Mouse (Mus musculus) kidney, embryonic 14.5 days (tissue): ENCODE data around the gene Prss38. TPM values are rescaled to one million over a fixed set of nuclear protein-coding genes. Genes with fewer than 3 reads are reported as not detected.

ENCODE experiments used
- ATAC-seq: fragments of 200-750 bp; cut with Nextera tagmentation; 2 replicates; pipeline ENCODE4 v1.8.0; 2017; ENCODE audit warnings: moderate number of reproducible peaks, mild to moderate bottlenecking, moderate TSS enrichment, moderate library complexity; ENCODE audit not compliant: low FRiP score, low TSS enrichment
- H3K27ac ChIP-seq: fragments of 300-500 bp; sonication (generic); 2 replicates; pipeline ENCODE4 v1.5.1; 2014; ENCODE audit warnings: low read depth, mild to moderate bottlenecking, low read length, moderate library complexity, mixed read lengths
- H3K27me3 ChIP-seq: fragments of 300-500 bp; sonication (generic); 2 replicates; pipeline ENCODE4 v1.6.1; 2014; ENCODE audit warnings: mild to moderate bottlenecking, low read length; ENCODE audit not compliant: control insufficient read depth, insufficient read depth
- H3K36me3 ChIP-seq: fragments of 300-500 bp; sonication (generic); 2 replicates; pipeline ENCODE4 v1.6.1; 2014; ENCODE audit warnings: low read length, mixed read lengths; ENCODE audit not compliant: control insufficient read depth, insufficient read depth
- H3K4me1 ChIP-seq: fragments of 300-500 bp; sonication (generic); 2 replicates; pipeline ENCODE4 v1.6.1; 2014; ENCODE audit warnings: low read length, mixed read lengths; ENCODE audit not compliant: control insufficient read depth, insufficient read depth
- H3K4me2 ChIP-seq: fragments of 300-500 bp; sonication (generic); replicated peaks from 2 replicates; pipeline ENCODE4 v1.6.1; 2014; ENCODE audit warnings: low read depth, mild to moderate bottlenecking, low read length
- H3K4me3 ChIP-seq: fragments of 300-500 bp; sonication (generic); 2 replicates; pipeline ENCODE4 v1.5.1; 2014; ENCODE audit warnings: mild to moderate bottlenecking, low read length
- H3K9ac ChIP-seq: fragments of 300-500 bp; sonication (generic); 2 replicates; pipeline ENCODE4 v1.6.1; 2014; ENCODE audit warnings: low read depth, mild to moderate bottlenecking, low read length, moderate library complexity
- H3K9me3 ChIP-seq: fragments of 300-500 bp; sonication (generic); 2 replicates; pipeline ENCODE4 v1.6.1; 2016; ENCODE audit warnings: low read length; ENCODE audit not compliant: control insufficient read depth
- WGBS: fragments of 180-500 bp; shearing (Covaris S2); extraction: QIAGEN DNeasy Blood & Tissue Kit; methylation state at CpG from one replicate; pipeline ENCODE4 v1.1.7; 2014; 5-methylcytosine and 5-hydroxymethylcytosine counted together
- microRNA-seq: library from miRNA; unstranded; fragments of <30 nt; microRNA quantifications from one replicate; pipeline ENCODE4, GENCODE M21; 2016
- polyA plus RNA-seq: library from polyadenylated mRNA; unstranded; fragments of >200 nt; fragmentation: Nextera tagmentation; extraction: Ambion mirVana; gene quantifications from 2 replicates; pipeline ENCODE4 v1.2.1, GENCODE M21; 2014

The Prss38 gene
- polyA plus RNA-seq, 1 experiment from 2014 or later = not detected

GRCm38 (mm10) chr11:59324777-59325176 lies 50.7 kb downstream of the Prss38 start:
- Histone ChIP-seq H3K36me3 (no peaks in the 10 kb centered on the region), H3K4me3 (no peak overlapping the region), H3K27me3 (no peaks in the 10 kb centered on the region), H3K4me2 (no peak overlapping the region), H3K27ac (no peak overlapping the region), H3K9me3 (no peaks in the 10 kb centered on the region; the same call in 1 of the 2 replicates), H3K4me1 (no peaks in the 10 kb centered on the region; the same call in 1 of the 2 replicates), H3K9ac (no peak overlapping the region)
- ATAC-seq = no peak
- 66% methylated on average over 5 of the region's 5 CpGs for WGBS

GRCm38 (mm10) chr11:59322988-59323387 lies 52.5 kb downstream of the Prss38 start:
- H3K36me3 ChIP-seq = no peaks in the 10 kb centered on the region
- H3K27ac ChIP-seq = no peak overlapping the region
- H3K27me3 ChIP-seq = peaks cover 2% of the 10 kb centered on the region; the same call in 1 of the 2 replicates
- no peak overlapping the region for H3K4me3 ChIP-seq
- H3K9me3 ChIP-seq = no peaks in the 10 kb centered on the region; the same call in 1 of the 2 replicates
- H3K4me2 ChIP-seq = no peak overlapping the region
- ATAC-seq = no peak
- no peaks in the 10 kb centered on the region; the same call in 1 of the 2 replicates for H3K4me1 ChIP-seq
- 88% methylated on average over 3 of the region's 3 CpGs for WGBS
- no peak overlapping the region for H3K9ac ChIP-seq

Small RNAs within 50 kb of the gene (microRNA-seq; reads per million reads assigned to microRNA genes)
- not detected for gene Gm24756

Other genes starting within 250 kb of the Prss38 start
- gene Obscn, start 239.3 kb downstream of the Prss38 start, polyA plus RNA-seq = 0.33 and 0.51 TPM in 2 replicates
- 2.3 and 3.6 TPM in 2 replicates for gene Iba57, start 211.9 kb downstream of the Prss38 start, polyA plus RNA-seq
- 0.11 and 0.28 TPM in 2 replicates for gene Gjc2, start 192.4 kb downstream of the Prss38 start, polyA plus RNA-seq
- 132 and 149 TPM in 2 replicates for gene Guk1, start 183.4 kb downstream of the Prss38 start, polyA plus RNA-seq
- 113 and 128 TPM in 2 replicates for gene Mrpl55, start 173.2 kb downstream of the Prss38 start, polyA plus RNA-seq
- 36.9 and 41.8 TPM in 2 replicates for gene 2310033P09Rik, start 167.3 kb downstream of the Prss38 start, polyA plus RNA-seq
- gene Arf1, start 147.4 kb downstream of the Prss38 start, polyA plus RNA-seq = 544 and 644 TPM in 2 replicates
- gene Wnt3a, start 84.9 kb downstream of the Prss38 start, polyA plus RNA-seq = not detected in 2 replicates
- 0.64 and 0.85 TPM in 2 replicates for gene Wnt9a, start 68.7 kb downstream of the Prss38 start, polyA plus RNA-seq
- 10.2 and 15.1 TPM in 2 replicates for gene Jmjd4, start 74.4 kb upstream of the Prss38 start, polyA plus RNA-seq
- 98.4 and 108 TPM in 2 replicates for gene Snap47, start 75.5 kb upstream of the Prss38 start, polyA plus RNA-seq
- 9.9 and 10.3 TPM in 2 replicates for gene Zfp867, start 96.8 kb upstream of the Prss38 start, polyA plus RNA-seq
- gene Zkscan17, start 151.1 kb upstream of the Prss38 start, polyA plus RNA-seq = 17.9 and 27.4 TPM in 2 replicates
- 0.10 and 0.22 TPM in 2 replicates for gene Nlrp3, start 165.9 kb upstream of the Prss38 start, polyA plus RNA-seq
- gene Olfr222, start 200.6 kb upstream of the Prss38 start, polyA plus RNA-seq = not detected in 2 replicates
- gene Olfr223, start 217.6 kb upstream of the Prss38 start, polyA plus RNA-seq = not detected in 2 replicates